Mouse (Mus musculus): Measurements from ENCODE around the gene Gapvd1.
"Not testable (repeated sequence)": the region's sequence is repeated elsewhere in the genome, so short reads cannot be mapped to it uniquely, and the experiment has no call there.

The Gapvd1 gene

DNA sequence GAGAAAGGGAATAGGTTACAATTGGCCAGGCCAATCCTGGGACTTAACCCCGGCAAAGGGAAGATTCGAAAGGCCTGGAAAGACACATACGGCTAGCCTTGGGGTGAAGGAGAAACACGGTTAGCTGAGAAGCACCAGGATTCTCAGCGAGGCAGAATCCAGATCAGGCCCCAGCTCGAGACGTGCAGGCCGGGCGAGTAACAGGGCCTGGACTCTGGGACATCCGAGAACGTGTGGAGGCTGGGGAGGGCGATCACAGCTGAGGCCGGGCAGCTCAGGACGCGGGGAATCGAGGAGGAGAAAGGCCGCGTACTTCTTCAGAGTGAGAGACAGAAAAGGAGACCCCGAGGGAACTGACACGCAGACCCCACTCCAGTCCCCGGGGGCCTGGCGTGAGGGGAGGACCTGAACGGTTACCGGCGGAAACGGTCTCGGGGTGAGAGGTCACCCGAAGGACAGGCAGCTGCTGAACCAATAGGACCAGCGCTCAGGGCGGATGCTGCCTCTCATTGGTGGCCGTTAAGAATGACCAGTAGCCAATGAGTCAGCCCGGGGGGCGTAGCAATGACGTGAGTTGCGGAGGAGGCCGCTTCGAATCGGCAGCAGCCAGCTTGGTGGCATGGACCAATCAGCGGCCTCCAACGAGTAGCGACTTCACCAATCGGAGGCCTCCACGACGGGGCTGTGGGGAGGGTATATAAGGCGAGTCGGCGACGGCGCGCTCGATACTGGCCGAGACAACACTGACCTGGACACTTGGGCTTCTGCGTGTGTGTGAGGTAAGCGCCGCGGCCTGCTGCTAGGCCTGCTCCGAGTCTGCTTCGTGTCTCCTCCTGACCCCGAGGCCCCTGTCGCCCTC, 16.6 kb upstream of the Gapvd1 start, which contains the start of gene Hspa5:
Gene Hspa5 (plus strand): TSS at position 603 of the 859 bp plus-strand sequence.
- peak; percentile 100 for DNase-seq (ENCODE audit: low read depth)

DNA sequence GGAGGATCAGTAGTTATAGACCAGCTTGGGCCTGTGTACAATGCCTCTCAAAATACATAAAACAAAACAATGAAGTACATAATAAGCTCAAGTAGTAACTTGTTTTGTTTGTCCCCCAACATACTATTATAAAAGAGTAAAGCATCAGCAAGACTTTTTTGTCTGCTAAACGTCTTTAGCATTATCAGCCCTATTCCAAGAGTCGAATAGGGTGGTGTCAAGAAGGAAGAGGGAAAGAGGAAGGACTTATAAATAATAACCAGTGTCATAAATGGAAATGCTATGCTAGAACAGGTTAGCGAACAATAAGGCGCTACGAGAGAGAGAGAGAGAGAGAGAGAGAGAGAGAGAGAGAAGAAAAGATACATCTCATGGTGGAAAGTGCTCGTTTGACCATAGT, 15.9 kb upstream of the Gapvd1 start:
- DNase-seq (ENCODE audit: low read depth) = no peak

DNA sequence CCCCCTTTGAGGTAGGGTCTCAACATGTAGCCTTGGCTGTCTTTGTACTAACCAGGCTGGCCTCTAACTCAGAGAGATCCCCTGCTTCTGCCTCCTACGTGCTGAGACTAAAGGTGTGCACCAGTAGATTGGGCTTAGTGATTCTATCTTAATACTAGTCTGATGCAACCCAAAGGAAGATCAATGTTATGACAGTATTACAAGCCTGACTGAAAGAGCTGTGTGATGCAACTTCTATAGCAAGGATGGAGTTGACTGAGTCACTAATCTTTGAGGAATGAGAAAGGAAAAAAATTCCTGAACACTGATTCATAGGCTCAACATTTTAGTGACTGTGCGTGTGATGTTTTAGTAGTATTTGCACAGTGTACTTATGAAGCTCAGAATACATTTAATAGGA, 15.0 kb upstream of the Gapvd1 start:
- peak; percentile 60 for DNase-seq (ENCODE audit: low read depth)

DNA sequence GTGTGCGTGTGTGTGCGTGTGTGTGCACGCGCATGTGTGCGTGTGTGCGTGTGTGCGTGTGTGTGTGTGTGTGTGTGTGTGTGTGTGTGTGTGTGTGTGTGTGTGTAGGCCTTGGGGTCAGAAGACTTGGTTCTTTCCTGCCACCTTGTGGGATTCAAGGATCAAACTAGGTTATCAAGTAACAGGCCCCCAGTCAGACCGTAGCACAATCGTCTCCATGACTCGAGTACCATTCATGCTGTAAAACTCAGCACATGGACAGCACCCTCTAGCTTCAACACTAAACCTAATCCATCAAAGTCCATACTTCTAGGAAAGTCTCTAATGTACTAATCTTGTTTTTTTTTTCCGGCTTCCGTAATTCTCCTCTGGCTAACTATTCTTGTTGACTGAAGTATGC, 9.8 kb upstream of the Gapvd1 start:
- no peak for DNase-seq (ENCODE audit: low read depth)

DNA sequence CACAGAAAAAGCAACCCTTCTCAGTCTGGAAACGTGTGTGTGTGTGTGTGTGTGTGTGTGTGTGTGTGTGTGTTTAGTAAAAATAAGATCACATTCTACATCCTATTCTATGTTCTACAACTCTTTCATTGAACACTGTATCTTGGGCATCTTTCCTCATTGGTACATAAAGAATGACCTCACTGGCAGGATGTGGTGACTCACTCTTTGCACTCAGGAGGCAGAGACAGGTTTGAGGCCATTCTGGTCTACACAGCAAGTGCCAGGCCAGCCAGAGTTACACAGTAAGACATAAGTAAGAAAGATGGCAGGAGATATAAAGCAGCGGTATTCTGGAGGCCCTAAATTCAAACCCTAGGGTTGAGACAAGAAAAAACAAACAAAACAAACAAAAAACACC, 7.8 kb upstream of the Gapvd1 start:
- peak; percentile 73 for DNase-seq (ENCODE audit: low read depth)

DNA sequence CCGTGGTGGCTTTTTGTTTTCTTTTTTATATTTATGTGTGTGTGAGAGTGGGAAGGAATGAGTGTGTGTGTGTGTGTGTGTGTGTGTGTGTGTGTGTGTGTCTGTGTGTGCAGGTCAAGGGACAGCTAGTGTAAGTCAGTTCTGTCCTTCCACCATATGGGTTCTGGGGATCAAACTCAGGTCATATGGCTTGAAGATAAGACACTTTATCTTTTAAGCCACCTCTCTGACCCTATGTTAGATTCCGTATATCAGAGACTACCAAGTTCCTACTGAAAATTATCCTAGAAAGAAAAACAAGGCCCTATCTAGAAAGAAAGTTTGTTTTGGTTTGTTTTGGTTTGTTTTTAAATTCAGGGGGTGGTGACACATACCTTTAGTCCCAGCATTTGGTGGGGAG, 7.1 kb upstream of the Gapvd1 start:
- no peak for DNase-seq (ENCODE audit: low read depth)

DNA sequence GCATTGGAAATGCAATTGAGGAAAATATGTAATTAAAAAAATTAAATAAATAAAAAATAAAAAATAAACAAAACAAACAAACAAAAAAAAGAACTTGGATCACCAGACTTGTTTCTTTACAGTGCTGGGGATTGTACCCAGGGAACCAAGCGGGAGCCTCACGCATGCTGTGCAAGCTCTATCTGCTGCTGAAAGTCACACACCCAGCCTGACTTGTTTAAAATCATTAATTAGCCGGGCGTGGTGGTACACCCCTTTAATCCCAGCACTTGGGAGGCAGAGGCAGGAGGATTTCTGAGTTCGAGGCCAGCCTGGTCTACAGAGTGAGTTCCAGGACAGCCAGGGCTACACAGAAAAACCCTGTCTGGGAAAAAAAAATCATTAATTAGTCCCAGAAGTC, 6.2 kb upstream of the Gapvd1 start:
- not testable (repeated sequence) for DNase-seq (ENCODE audit: low read depth)

DNA sequence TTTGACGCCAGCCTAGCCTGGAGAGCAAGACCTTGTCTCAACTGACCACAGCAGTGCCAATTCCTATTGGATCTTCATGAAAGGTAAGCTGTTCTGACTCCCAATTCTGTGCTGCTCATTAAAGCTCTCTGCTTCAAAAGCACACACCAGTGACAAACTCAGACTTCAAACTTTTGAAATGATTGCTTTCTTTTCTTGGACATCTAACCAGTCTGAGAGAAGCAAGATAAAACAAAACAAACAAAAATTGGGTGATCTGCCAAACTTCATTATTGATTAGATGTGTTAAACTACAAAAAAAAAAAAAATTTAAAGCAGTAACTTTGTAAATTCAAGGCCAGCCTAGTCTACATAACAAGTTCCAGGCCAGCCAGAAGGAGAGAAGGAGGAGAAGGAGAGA, 2.3 kb upstream of the Gapvd1 start:
- no peak for DNase-seq (ENCODE audit: low read depth)

DNA sequence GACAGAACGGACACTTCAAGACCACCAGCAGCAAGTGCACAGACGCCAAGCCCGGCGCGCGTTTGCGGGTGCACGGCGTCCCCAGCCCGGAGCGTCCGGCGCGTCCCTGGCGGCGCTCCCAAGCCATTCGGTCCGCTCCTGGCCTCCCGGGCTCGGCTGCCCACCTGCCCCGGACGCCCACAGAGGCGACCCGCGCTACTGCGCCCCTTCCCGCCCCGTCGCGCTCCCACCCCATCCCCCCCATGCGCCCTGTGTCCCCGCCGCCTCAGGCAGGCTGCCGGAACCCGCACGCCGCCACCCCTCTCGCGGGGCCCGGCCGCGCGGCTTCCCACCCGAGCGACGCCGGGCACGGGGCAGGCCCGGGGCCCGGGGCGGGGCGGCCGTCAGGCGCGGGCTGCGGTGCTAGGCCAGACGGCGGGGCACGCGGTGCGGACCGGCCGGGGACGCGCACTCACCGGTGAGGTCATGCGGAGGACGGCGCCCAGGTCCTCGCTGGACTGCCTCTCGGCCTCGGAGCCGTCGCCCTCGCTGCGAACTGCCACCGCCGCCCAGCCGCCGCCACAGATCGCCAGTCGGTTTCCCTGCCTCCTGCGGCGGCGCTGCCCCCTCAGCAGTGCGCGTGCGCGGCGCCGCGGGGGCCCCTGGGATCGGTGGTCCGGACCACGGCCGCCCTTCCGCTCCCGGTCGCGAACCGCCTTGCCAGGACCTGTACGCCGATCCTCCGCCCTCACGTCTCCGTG, 1.1 kb downstream of the Gapvd1 start:
- peak; percentile 85 for DNase-seq (ENCODE audit: low read depth)

DNA sequence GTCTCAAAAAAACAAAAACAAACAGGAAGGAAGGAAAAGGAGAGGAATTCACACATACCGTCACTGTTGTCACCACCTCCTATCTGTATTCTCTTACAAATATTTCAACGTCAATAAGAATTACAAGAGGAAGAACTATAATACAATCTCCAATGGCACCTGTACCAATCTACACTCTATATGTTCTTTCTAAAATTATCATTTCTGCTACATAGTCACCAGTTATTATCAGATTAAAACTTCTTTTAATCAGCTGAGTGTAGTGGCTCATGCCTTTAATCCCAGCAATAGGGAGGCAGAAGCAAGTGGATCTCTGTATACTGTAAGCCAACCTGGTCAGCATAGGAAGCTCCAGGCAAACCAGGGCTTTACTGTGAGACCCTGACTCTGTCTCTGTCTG, 4.8 kb downstream of the Gapvd1 start:
- DNase-seq (ENCODE audit: low read depth) = no peak

DNA sequence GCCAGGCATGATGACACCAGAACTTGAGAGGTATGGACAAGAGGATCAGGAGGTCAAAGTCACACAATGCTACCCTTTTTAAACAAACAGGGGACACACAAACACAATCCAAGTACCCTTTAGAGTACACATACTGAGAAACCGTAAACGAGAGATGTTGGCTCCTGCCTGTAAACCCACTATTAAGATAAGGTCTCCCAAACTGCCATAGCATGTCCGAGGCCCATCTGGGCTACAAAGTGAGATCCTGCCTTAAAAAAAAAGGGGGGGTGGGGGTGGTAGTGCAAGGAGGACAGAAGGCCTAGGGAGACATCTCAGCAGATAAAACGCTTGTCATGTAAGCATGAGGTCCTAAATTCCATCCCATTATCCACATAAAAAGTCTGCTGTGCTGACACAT, 6.6 kb downstream of the Gapvd1 start:
- no peak for DNase-seq (ENCODE audit: low read depth)

DNA sequence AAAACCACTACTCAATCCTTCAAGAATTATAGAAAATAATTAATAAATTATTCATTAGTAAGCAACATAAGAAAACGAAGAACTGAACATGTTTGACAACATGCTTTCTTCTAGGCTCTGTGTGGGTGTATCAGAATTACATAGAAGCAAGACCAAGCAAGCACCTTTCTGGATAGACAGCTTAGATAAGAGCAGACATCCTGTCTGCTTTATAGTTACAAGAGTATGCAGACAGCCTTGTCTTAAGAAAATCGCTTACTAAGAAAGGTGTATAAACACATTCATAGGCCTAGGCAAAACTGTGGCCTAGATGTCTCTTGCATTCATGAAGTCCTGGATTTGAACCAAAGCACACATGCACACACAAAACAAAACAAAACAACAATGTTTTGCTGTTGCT, 9.4 kb downstream of the Gapvd1 start:
- no peak for DNase-seq (ENCODE audit: low read depth)

DNA sequence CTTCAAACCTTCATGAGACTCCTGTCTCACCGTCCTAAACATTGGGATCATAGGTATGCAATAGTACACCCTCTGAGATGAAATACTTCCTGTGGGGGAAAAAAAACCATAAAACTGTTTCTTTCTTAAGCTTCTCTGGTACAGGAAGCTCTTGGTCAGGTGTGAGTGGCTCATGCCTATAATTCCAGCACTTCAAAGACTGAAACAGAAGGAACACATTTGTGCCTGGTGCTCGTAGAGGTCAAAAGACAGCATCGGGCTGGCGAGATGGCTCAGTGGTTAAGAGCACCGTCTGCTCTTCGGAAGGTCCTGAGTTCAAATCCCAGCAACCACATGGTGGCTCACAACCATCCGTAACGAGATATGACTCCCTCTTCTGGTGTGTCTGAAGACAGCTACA, 10.6 kb downstream of the Gapvd1 start:
- peak; percentile 39 for DNase-seq (ENCODE audit: low read depth)

DNA sequence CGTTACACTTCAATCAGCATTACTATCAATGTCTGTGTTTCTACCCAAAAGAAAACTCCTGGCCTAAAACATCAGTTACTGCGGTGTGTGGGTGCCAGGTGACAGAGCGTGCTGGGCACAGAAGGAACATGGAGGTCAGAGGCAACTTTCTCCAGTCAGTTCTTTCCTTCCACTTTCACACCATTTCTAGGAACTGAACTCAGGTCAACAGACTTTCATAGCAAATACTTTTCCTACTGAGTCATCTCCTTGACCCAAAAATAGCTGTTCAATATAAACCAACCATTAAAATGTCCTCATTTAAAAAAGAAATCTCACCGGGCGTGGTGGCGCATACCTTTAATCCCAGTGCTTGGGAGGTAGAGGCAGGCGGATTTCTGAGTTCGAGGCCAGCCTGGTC, 12.4 kb downstream of the Gapvd1 start:
- DNase-seq (ENCODE audit: low read depth) = no peak

DNA sequence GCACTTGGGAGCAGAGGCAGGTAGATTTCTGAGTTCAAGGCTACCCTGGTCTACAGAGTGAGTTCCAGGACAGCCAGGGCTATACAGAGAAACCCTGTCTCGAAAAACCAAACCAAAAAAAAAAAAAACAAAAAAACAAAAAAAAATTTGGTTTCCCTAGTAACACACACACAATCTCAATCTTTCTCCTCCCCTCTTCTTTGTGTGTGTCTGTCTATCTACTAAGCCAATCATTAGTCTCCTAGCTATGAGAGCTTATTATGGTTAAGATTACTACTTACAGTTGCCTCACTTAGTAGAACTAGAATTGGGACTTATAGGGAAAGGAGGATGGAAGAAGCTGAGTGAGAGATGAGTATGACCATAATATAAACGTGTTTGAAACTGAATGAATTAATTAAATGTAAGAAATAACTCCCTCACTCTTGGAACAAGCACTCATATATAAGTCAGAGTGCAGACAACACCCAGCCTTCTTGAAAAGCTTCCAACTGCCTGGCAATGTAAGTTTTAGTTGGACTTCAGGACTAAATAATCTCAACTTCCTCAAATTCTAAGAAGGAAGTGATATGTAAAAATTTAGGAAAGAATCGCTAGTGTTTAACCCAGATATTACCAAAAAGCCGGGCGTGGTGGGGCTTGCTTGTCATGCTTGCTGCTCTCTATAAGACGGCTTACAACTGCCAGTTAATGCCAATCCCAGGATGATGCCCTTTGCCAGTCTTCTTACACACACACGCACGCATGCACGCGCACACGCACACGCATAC, 13.5 kb downstream of the Gapvd1 start:
- DNase-seq (ENCODE audit: low read depth) = peak; percentile 66

DNA sequence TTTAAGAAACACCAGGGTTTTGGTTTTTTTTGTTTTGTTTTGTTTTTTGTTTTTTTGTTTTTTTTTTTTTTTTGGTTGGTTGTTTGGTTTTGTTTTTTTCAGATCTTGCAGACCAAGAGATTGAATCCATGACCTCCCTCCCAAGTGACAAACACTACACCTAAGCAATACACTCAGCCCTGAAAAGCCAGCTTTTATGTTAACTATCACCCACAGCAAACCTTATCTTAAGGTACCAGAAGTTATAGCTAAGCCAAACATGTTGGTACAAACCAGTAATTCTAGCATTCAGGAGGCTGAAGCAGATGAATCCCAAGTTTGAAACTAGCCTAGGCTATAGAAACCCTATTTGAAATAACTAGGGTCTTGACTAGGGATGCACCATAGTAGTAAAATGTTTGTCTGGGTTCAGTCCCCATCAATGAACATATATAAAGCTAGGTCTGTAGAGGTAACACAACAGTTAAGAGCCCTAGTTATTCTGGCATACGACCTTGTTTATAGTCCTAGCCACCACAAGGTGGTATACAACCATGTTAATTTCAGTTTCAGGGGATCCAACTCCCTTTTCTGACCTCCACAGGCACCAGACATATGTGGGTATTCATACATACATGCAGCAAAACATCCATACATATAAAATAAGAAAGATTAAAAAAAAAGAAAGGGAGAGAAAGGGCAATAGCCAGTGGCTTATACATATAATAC, 15.2 kb downstream of the Gapvd1 start:
- no peak for DNase-seq (ENCODE audit: low read depth)

DNA sequence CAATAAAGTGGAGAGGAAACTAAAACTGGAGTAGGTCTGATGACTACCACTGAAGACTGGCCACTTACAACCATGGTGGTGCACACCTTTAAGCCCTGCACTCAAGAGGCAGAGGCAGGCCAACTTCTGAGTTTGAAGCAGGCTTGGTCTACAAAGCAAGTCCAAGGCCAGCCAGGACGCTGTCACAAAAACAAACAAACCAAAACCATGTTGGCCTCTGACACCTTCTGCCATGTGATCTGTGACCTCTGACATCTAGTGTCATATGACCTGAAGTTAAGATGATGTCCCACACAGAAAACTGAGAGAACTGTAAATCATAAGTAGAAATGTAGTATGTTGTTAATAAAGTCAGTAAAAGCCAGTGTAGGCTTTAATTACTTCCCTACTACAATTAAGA, 17.1 kb downstream of the Gapvd1 start:
- no peak for DNase-seq (ENCODE audit: low read depth)

DNA sequence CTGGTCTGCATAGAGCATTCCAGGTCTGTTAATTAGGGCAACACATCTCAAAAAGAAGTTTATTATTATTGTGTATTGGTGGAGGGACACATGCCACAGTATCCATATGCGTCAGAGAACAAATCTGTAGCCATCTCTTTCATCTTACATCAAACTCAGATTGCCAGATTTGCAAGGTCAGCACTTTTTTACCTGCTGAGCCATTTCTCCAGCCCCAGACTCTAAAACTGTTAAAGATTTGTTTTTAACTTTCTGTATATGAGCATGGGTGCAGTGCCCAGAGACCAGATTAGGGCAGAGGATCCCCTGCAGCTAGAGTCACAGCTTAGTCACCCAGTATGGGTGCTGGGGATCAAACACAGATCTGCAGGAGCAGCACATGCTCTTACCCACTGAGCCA, 18.4 kb downstream of the Gapvd1 start:
- DNase-seq (ENCODE audit: low read depth) = no peak

DNA sequence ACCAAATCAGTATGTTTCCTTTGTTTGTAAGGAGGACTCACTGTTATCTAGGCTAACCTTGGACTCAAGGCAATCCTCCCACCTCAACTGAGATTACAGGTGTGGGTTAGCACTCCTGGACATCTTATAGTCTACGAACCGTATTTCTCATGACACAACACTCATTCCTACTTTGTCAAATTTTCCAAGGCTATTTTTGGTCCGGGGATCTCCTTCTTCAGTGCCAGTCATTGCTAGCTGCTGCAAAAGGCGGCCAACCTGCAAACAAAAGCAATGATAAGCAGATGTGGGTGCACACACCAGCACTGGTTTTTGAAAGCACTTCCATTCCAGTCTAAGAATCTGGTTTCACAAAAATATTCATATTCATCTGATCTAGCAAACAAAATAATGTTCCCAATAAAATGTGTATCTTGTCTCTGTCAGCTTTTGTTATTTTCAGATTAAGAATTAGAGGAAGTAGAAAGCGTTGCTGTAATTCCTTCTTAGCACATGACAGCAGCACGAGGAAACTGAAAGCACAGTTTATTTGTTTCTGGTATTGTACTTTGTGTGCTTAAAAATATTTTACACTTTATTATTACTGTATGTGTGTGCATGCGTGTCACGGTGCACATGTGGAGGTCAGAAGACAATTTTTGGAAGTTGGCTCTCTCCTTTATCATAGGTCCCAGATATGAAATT, 27.8 kb downstream of the Gapvd1 start:
- DNase-seq (ENCODE audit: low read depth) = no peak

DNA sequence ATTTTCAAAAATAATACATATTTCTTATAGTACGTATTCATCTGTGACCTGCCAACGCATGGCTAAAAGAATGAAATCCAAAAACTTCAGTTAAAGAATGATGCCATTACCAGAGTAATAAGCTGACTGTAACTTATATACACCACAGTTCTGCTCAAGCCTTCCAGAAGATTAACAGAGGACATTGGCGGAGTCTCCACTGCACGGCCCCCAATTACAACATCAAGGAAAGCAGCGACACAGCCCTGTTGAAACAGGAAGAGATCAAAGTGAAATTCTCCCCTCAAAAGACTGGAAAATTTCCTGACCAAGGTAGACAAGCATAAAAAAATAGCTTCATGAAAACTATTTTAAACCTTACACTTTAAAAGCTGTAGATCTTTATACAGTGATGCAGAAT, 29.8 kb downstream of the Gapvd1 start:
- peak; percentile 27 for DNase-seq (ENCODE audit: low read depth)

DNA sequence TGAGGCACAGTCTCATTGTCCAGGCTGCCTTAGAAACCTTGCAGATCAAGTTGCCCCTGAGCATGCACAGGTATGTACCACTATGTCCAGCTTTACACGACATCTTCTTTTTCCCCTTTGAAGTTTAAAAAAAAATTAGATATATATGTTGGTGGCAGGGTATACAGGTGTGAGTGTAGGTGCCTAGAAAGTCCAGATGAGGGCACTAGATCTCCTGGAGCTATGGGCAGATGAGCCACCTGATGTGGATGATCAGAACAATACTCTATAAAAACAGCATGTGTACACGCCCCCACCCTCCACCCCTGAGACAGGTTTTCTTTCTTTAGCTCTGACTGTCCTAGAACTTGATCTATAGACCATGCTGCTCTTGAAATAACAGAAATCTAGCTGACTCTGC, 36.8 kb downstream of the Gapvd1 start:
- DNase-seq (ENCODE audit: low read depth) = peak; percentile 40

Measured in 416B (cell line).